Mouse (Mus musculus) naive thymus-derived CD4-positive, alpha-beta T cell, adult 2 months (primary cell): ENCODE measurements at regions not wholly inside any gene's neighbourhood (a gene's known extent, or its start where the extent isn't known, plus 50 kb on each side); places are given as distances from the start of the nearest gene placed in this dataset.

ENCODE experiments used
- DNase-seq: peaks from one replicate; pipeline ENCODE4 v3.0.0-alpha.2; 2011; ENCODE audit warnings: low read depth

DNA sequence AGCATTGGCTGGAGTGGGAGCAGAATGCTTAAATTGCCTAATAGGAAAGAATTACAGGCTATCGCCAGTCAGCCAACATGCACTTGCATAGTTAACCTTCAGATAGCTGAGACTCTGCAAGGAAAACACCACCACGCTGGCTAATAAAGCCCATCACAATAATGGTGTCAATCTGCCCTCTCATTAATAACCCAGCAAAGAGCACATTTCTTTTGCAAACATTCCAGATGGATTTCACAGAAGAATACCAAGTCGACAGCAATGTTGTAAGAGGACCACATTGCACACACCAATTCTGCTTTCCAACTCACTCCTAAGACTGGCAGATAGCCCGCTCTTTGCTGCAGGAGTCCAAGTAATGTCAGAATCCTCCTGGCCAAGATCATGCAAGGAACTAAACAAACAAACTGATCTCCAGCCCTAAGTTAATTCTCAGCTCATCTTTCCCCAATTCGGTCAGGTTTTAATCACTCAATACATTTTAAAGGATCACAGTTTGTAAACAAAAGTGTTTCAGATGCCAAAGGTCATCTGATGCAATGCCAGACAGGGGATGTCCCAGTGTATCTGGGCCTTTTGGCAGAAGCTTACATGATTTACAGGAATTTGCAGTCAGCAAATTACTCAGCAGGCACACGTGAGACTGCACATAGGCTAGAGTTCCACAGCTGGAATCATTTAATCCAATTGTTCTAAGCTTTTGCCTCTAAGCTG, 198.4 kb downstream of the Klf6 start:
- DNase-seq, result no peak

DNA sequence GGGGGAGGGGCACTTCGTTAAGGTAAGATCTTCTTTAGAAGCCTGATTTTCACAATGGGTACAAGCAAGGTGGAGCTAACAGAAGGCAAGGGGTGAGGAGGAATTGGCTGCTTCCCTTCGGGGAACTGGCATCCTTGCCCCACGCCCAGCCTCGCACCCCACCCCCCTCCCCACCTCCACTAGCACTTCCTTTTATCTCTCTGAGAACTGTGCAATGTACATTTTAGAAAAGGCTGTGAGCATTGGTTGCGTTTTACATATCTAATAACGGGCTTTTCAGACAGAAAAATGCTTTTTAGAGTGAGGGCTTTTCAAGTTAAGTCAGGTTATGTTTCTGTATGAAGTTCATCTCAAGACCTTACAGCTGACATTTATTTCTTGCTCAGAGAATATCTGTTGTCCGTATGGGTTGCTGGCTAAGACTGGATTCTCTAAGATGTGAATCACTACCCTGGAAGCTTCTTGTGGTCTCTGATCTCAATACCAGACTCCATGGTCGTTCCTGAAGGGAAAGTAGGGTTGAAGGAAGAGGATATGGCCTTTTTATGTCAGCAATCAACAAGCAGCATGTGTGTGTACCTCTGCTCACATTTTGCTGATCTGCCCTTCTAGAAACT, 199.1 kb downstream of the Klf6 start:
- DNase-seq, result no peak

DNA sequence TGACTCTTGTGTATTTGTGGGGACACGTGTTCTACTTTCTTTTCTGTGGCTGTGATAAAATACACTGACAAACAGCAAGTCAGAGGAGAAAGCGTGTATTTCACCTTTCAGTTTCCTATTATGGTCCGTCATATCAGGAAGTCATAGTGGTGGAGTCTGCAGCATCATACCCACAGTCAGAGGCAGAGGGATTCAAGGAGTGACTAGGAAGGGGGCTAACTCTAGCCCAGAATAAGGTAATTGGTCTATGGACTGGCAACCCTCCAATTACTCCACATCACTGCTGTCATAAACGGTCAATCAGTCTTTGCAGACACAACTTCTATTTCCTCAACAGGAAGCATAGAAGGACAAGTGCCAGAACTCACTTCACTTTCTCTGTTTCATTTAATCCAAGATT, 201.0 kb downstream of the Klf6 start:
- no peak for DNase-seq

DNA sequence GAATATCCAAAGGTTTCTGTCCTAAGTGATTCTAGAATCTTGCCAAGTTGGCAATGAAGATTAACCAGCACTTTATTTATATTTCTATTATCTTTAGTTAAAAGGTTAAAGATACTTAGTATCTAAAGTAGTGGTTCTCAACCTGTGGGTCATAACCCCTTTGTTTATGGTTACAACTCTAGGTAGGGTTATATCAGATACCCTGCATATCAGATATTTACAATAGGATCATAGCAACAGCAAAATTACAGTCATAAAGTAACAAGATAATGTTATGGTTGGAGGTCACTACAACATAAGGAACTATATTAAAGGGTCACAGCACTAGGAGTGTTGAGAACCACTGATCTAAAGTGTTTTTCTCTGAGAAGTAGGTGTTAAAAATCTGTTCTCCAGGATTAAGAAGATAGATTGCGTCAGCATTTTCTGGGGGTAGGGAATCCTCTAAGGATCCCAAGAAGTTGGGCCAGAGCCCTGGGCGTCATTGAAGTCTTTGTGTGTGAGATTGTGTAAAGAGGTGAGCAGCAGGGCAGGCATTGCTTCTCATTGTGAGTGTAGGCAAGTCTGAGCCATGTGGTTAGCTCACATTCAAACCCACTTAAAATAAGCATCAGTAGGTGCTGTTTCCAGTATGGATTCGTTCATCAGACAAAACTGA, 201.6 kb downstream of the Klf6 start:
- DNase-seq, result no peak

DNA sequence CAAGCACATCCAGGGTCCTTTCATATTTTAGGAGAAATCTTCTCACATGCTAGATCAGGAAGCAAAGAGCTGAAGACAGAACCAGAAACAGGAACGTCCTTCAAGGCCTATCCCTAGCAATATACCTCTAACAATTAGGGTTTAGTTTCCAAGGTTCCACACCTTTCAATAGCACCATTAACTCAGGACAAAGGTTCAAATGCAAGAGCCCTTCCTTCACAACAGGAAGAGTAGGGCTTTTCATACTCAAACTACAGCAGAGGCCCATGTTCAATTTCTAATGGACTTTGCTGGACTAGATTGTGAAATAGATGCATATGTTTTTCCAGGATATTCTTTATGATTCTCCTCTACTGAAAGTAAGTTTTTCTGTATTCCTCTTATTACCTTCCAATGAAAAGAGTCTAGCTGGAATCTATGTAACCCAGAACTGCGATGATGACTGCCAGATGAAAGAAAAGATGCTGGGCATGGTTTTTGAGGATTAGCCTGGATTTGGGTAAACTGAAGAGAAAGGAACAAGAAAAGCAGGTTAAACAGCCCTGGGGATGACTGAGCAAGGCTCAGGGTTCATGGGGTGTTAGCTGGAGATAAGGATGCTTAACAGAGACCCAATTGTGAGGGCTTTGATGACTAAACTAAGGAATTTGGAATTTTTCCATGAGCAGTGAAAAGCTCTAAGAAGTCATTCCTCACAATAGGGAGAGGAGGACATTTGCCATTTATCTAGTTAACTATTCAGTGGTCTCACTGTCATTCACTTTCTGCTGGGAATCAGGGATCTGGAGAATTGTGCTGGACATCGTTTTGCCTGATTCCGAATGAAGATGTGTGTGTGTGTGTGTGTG, 215.9 kb downstream of the Klf6 start:
- no peak for DNase-seq

DNA sequence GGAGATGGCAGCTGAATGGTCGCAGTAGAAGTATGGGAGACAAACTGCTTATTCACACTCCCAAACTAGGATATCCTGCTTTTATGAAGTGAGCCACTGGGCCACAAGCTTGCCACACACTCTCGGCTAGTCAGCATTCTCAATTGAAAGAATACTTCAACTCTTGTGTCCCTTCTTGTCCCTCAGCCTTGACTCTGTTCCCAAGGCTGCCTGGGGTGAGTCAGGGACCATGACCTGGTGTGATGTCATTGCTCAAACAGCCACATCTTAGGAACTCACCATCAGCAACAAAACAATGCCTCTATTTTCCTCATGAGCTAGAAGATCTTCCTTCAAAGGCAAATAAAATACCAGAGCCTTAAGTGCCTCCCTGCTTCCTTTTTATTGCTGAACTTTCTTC, 224.6 kb downstream of the Klf6 start:
- no peak for DNase-seq

DNA sequence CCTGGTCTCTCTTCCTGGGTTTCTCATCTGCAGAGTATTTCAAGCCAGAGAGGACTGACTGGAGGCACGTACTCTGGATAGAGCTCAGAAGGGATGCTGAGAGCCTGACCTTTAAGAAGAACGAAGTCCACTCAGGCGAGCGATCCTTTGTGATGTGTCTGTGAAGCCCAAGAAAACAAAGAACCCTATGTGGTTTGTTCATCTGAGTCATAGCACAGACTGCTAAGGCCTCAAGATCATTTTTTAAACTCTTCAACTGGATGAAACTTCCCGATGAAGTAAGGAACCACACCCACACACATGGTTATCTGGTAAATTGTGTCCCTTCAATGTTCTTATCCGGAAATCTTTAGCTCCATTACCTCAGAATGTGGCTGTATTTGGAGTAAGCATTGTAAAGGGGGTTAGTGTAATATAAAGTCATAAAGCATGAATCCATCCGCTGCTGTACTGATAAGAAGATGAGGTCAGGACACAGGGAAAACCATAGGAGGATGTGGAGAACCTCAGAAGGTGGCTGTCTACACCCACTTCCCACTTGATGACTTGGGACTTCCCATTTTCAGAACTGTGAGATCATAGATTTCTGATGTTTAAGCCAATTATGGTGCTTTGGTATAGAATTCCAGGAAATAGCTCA, 247.9 kb downstream of the Klf6 start:
- no peak for DNase-seq

DNA sequence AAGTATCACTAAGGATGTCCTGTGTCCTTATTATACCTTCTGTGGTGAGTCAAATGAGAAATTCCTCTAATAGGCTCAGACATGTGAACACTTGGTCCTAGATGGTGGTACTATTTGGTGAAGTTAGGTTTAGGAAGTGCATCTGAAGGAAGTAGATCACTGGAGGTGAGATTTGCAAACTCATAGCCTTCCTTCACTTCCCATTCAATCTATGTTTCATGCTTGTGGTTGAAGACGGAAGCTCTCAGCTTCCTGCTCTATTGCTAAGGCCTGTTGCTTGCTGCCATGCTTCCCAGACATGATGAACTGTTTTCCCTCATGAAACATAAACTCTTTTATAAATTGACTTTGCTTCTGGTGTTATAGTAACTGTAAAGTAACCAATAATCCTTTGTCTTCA, 258.4 kb downstream of the Klf6 start:
- no peak for DNase-seq

DNA sequence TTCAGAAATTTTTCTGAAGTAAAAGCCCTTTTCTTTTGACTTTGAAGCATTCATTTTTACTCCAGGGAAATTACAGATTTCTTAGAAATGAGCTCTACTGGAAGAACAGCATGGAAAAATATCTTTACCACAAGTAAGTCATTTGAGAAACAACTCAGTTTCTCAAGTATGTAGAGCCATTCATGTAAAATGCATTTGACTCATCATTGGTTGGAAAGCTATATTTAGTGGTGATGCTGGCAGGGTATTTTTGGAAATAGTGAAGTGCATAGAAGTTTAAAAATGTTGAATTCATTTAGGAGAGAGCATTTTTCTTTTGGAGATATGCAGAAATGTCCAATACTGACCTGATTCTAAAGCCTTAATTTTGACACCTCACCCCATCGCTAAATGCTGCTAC, 266.0 kb downstream of the Klf6 start:
- DNase-seq, result no peak

DNA sequence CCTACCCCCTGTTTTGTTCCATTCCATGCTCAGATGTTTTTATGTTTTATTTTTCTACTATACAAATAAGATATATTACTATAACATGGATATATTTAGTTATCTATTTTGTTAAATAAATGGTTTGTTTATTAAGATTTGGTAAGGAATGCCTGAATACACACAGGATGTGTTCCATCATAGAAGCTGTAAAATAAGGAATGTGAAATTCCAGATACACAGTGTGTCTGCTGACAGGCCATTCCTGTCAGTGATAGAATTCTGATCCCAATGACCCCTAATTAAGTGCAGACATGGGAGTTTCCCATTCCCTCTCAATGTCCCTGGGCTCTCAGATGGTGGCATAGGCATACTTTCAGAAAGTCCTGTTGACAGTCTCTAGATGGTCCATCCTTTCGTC, 267.6 kb downstream of the Klf6 start:
- no peak for DNase-seq

DNA sequence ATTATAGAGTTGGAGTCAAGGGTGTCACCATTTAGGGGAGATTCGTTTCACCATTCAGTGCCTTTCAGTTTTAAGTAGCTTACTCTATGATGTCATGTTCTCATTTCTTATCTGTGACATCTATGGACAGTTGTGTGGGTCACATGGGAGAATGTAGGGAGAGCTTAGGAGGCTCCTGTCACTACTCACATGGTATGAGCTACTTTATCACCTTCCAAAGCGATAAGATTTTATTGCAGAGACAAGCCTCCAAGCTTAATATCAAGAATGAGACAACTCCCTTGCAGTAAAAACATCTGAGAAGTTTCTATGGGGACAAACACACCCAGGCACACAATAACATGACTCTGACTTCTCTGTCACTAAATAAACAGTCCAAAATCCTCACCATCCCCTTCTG, 270.1 kb downstream of the Klf6 start:
- DNase-seq, result no peak

DNA sequence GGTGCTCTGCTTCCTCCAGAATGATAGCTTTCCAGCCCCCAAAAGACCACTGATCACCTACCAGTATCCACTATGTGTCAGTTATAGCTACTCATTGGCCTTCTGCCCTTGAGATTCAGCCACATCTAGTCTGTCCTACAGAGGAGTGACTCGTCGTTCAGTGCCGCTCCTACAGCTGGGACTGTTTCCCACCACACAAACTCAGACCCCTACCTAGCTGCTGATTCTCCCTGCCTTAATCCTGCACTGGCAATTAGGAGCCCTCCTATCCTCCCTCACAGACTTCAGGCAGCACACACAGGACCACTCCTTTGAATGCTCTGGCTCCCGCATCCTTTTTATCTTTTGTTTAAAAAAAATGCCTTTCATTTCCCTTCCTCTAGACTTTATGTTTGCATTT, 275.9 kb downstream of the Klf6 start:
- DNase-seq, result no peak

DNA sequence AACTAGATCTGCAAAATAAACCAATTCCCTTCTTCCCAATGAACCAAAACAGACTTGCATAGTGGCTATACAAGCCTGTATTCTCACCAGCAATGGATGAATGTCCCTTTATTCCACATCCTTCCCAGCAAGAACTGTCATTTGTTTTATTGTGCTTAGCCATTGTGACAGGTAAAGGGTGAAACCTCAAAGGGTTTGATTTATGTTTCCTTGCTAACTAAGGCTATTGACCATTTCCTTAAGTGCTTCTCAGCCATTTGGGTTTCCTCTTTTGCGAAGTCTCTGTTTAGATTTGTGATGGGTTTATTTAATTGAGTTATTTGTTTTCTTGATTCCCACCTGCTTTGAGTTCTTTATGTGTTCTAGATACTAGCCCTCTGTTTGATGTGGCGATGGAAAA, 281.5 kb downstream of the Klf6 start:
- DNase-seq, result no peak

DNA sequence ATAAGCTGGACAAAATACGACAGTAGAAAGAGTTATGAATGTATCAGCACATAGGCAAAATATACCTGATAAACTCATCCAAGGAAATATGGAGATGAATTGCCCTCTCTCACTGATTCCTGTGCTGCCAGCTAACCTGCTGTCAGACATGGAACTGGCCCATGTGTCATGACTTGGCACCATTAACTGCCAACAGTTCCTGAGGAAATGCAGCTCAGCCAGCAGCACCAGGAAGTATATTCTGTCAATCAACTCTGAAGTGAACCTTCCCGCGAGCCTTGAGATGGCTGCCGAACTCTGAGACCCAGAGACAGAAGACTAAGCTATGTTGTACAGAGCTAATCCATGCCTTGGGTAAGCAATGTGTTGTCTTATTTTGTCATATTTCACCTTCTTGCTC, 292.4 kb downstream of the Klf6 start:
- no peak for DNase-seq

DNA sequence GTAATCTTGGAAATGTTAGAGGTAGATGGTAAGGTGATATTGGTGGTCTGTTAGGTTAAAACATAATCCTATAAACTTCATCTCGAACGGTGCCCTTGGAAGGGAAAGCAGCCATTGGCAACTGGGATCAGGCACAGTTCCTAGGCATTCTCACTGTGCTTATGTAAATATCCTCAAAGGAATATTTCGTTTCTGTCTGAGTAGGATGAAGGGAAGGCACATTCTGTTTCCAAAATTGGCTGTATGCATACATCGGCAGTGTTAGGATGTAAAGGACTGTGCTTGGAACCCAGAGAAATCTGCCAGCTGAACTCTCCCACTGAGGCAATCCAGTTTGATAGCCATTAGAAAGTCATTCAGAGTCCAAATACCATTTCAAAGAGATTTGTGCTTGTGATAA, 294.9 kb downstream of the Klf6 start:
- DNase-seq, result no peak

DNA sequence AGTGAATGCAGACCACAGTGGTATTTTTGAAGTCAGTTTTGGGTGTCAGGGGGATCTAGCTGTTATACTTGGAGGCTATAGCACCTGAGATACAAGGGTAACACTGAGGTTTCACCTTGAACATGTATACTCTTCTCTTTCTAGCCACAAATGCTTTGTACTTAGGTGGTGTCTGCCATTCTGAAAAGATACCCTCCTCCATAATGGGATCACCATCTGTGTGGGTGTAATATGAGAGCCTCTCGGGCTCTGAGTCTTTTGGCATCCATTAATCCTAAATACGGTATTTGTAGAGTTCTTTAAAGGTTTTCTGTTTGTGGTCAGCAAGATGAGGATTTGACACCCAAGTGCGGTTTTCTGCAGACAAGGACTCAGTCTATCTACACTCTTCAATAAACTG, 295.7 kb downstream of the Klf6 start:
- no peak for DNase-seq

DNA sequence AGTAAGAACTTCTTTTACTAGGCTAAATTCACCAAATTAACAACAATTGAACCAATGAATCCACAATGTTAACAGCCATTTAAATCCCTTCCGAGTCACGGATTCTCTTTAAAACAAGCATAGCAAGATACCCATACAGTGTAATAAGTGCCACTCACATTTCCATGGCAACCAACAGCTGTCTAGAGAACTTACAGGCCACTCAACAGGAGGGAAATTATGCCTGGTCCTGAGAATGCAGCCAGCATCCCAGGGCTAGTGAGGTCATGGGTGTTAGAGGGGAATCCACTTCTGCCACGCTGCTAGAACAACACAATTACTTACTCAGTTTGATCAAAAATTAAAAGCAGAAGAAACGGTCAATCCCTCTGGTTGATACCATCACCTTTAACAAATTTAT, 296.7 kb downstream of the Klf6 start:
- DNase-seq, result no peak

DNA sequence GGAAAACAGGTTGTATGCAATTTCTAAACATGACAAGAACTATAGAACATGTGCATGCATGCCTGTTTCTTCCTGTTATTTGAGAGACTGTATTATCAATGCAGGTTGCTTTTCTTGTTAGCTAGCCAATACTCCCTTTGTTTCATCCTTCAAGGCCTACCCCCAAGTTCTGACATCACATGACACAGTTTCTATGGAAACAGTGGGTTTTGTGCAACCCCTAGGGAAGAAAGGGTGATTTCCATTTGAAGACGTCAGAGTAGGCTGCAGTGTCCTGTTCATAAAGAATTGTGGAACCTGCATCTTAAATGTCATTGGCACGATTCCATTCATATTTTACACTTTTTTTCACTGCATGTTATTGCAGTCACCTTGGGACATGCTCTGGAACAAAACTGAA, 298.1 kb downstream of the Klf6 start:
- DNase-seq, result no peak

DNA sequence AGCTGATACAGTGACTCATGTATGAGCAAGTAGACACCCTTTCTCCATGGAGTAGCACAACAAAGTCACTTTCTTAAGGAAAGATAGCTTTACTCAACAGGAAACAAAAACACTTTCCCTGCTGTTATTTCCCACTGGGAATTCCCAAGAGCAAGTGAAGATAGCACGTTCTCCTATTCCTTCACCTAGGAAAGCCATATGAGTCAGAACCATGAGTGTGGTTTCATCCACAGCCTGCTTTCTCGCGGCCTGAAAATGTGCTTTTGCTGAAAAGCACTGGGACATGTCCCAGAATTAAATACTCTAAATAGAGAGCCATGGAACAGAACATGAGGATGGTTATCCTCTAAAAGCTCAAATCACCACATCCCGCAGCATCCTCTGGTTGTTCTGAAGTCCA, 304.6 kb downstream of the Klf6 start:
- no peak for DNase-seq

DNA sequence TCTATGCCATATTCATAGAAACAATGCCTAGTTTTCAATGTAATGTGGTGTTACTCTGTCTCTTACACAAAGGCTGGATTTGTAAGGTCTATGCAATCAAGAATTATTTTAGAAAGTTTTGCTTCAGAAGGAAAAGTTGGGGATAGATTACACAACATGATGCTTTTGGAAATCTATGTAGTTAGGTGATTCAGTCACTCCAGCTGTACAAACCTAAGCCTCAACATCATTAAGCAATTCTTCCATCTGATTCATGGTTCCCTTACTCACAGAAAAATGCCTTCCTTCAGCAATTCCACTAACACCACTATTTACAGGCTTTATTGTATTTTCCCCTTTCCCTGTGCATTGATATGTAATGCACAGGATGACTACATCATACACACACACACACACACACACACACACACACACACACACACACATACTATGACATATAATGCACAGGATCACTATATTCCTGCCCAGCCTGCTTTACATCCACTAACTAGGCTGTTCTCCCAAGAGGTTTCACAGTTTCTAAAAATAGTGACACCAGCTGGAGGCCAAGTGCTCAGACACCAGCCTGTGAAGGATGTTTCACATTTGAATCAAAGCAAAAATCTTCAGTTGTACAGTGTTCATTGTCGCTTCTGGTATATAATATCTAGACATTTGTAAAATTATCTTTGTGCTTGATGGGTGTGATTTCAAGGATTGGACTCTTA, 305.9 kb downstream of the Klf6 start:
- no peak for DNase-seq

DNA sequence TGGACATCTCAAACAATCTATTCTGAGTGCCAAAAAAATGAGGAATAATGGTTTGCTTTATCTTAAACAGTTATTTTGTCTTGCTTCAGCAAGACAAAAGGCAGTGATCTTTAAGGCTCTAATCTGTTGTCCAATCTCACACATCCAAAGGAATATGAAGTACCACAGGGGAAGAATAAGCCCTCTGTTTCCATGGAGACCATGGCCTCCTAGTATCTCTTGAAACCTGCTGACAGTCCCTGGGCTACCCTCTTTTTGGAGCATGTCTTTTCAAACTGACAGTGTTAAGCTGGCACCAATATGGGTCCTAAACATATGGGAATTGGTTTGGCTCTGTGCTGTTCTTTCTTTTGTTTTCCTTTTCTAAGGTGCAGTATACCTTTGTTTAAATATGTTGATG, 311.8 kb downstream of the Klf6 start:
- no peak for DNase-seq
